Mouse (Mus musculus) limb, embryonic 11.5 days (tissue): ENCODE results near the gene Rnf212b. TPM values are rescaled to one million over a fixed set of nuclear protein-coding genes. Genes with fewer than 3 reads are reported as not detected.
A peak's percentile ranks its signal among the peaks of the same experiment; 100 is the strongest.

Source experiments
- ATAC-seq: fragments of 200-750 bp; cut with Nextera tagmentation; 2 replicates; pipeline ENCODE4 v1.8.0; 2017; ENCODE audit warnings: low read depth; ENCODE audit not compliant: insufficient number of reproducible peaks, low FRiP score, low TSS enrichment
- DNase-seq: peaks from one replicate; pipeline ENCODE4 v3.0.0-alpha.2; 2015; ENCODE audit warnings: low spot score
- H3K27ac ChIP-seq: fragments of 300-500 bp; sonication (generic); replicated peaks from 2 replicates; pipeline ENCODE4 v1.5.1; 2014; ENCODE audit warnings: low read depth, mild to moderate bottlenecking, low read length
- H3K27me3 ChIP-seq: fragments of 300-500 bp; sonication (generic); 2 replicates; pipeline ENCODE4 v1.6.1; 2014; ENCODE audit warnings: mild to moderate bottlenecking, low read length, mixed read lengths; ENCODE audit not compliant: control insufficient read depth, insufficient read depth
- H3K36me3 ChIP-seq: fragments of 300-500 bp; sonication (generic); 2 replicates; pipeline ENCODE4 v1.6.1; 2014; ENCODE audit warnings: mild to moderate bottlenecking, low read length, moderate library complexity, mixed read lengths; ENCODE audit not compliant: control insufficient read depth, insufficient read depth
- H3K4me1 ChIP-seq: fragments of 300-500 bp; sonication (generic); 2 replicates; pipeline ENCODE4 v1.6.1; 2014; ENCODE audit warnings: low read length, mixed read lengths; ENCODE audit not compliant: control insufficient read depth, insufficient read depth
- H3K4me2 ChIP-seq: fragments of 300-500 bp; sonication (generic); 2 replicates; pipeline ENCODE4 v1.6.1; 2014; ENCODE audit warnings: low read depth, mild to moderate bottlenecking, moderate library complexity; ENCODE audit not compliant: severe bottlenecking
- H3K4me3 ChIP-seq: fragments of 300-500 bp; sonication (generic); 2 replicates; pipeline ENCODE4 v1.5.1; 2014; ENCODE audit warnings: low read depth, low read length
- H3K9ac ChIP-seq: fragments of 300-500 bp; sonication (generic); 2 replicates; pipeline ENCODE4 v1.6.1; 2014; ENCODE audit warnings: mild to moderate bottlenecking, low read length
- H3K9me3 ChIP-seq: fragments of 300-500 bp; sonication (generic); 2 replicates; pipeline ENCODE4 v1.6.1; 2016; ENCODE audit warnings: low read length; ENCODE audit not compliant: control insufficient read depth
- WGBS: fragments of 180-500 bp; shearing (Covaris S2); extraction: QIAGEN DNeasy Blood & Tissue Kit; methylation state at CpG from one replicate; pipeline ENCODE4 v1.1.7; 2014; 5-methylcytosine and 5-hydroxymethylcytosine counted together
- polyA plus RNA-seq: library from polyadenylated mRNA; unstranded; fragments of >200 nt; fragmentation: Nextera tagmentation; extraction: Ambion mirVana; gene quantifications from 2 replicates; pipeline ENCODE4 v1.2.1, GENCODE M21; 2014

Gene Rnf212b
- polyA plus RNA-seq, 1 experiment from 2014 or later, result not detected

DNA sequence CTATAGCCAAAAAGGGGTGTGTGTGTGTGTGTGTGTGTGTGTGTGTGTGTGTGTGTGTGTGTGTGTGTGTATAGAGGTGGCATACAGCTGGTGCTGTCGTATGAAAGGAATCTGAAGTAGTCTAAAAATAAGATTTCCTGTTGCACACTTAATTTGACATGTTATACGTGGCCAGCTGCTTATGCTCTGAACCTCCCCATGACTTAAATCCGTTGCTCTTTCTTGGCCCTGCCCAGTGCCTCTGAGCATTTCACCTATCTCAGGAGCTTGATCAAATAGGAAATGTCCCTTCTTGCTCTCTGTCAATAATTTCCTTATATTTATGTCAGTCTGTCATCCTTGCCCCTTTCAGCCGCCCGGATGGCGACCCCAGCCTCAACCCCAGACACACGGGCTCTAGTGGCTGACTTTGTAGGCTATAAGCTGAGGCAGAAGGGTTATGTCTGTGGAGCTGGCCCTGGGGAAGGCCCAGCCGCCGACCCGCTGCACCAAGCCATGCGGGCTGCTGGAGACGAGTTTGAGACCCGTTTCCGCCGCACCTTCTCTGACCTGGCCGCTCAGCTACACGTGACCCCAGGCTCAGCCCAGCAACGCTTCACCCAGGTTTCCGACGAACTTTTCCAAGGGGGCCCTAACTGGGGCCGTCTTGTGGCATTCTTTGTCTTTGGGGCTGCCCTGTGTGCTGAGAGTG is 70.2 kb downstream of the Rnf212b start:
- 19% methylated on average over 21 of the region's 21 CpGs for WGBS
- Histone ChIP-seq H3K36me3 (no peaks in the 10 kb centered on the region), H3K4me2 (peak overlapping the region; percentile 66), H3K9me3 (no peaks in the 10 kb centered on the region), H3K4me3 (peak overlapping the region; percentile 38), H3K4me1 (peaks cover 9% of the 10 kb centered on the region), H3K9ac (peak overlapping the region; percentile 53), H3K27me3 (no peaks in the 10 kb centered on the region), H3K27ac (peak overlapping the region; percentile 72)
- ATAC-seq (0 out of 2 replicates have a peak, but pooled peaks have one; percentile 4), DNase-seq (no peak)

DNA sequence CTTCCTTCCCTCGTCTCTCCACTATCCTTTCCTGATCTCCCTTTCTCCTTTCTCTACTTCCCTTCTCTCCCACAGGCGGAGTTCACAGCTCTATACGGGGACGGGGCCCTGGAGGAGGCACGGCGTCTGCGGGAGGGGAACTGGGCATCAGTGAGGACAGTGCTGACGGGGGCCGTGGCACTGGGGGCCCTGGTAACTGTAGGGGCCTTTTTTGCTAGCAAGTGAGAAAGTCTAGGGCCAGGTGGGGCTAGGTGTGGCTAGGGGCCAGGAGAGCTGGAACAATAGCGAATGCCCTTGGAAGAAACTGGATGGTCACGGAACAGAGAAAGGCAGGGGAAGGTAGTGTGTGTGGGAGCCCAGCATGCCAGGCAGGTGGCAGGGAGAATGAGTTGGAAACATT is 71.4 kb downstream of the Rnf212b start:
- no peaks in the 10 kb centered on the region for H3K27me3 ChIP-seq
- no peak overlapping the region for H3K9ac ChIP-seq
- H3K4me2 ChIP-seq, result no peak overlapping the region
- 93% methylated on average over 11 of the region's 11 CpGs for WGBS
- no peak overlapping the region for H3K4me3 ChIP-seq
- peaks cover 9% of the 10 kb centered on the region for H3K4me1 ChIP-seq
- ATAC-seq, result no peak
- H3K27ac ChIP-seq, result no peak overlapping the region
- no peak for DNase-seq
- H3K36me3 ChIP-seq, result no peaks in the 10 kb centered on the region
- H3K9me3 ChIP-seq, result no peaks in the 10 kb centered on the region

- H3K9ac ChIP-seq, result no peak within 1 kb of the TSS
- 92% methylated on average over 3 of the region's 3 CpGs for WGBS
- DNase-seq, result no peak
Observed at GRCm38 (mm10) chr14:54892200-54892599, 78.3 kb downstream of the Rnf212b start, which contains the start of gene Pabpn1. Gene Pabpn1, plus strand, starts transcription at chr14:54892500.

GRCm38 (mm10) chr14:54893651-54894181 is 79.8 kb downstream of the Rnf212b start:
- H3K9ac ChIP-seq, result peak overlapping the region; percentile 99
- no peaks in the 10 kb centered on the region for H3K9me3 ChIP-seq
- peak overlapping the region; percentile 91; the same call in 1 of the 2 replicates for H3K27ac ChIP-seq
- WGBS, result under 1% methylated on average over 38 of the region's 38 CpGs
- peak overlapping the region; percentile 24; the same call in 1 of the 2 replicates for H3K4me2 ChIP-seq
- peak overlapping the region; percentile 97 for H3K4me3 ChIP-seq
- H3K36me3 ChIP-seq, result peaks cover 18% of the 10 kb centered on the region
- DNase-seq (peak; percentile 96), ATAC-seq (peak; percentile 99)
- H3K27me3 ChIP-seq, result no peaks in the 10 kb centered on the region
- H3K4me1 ChIP-seq, result peaks cover 3% of the 10 kb centered on the region

More at GRCm38 (mm10) chr14:54892200-54892599, 78.3 kb downstream of the Rnf212b start, which contains the start of gene Pabpn1:
- no peak for ATAC-seq
- peaks cover 3% of the 10 kb centered on the region for H3K4me1 ChIP-seq
- no peak within 1 kb of the TSS for H3K27ac ChIP-seq
- no peaks in the 10 kb centered on the region for H3K9me3 ChIP-seq
- no peaks in the 10 kb centered on the region for H3K27me3 ChIP-seq
- peak within 1 kb of the TSS; percentile 97 for H3K4me3 ChIP-seq
- H3K4me2 ChIP-seq, result peak within 1 kb of the TSS; percentile 24; the same call in 1 of the 2 replicates
- H3K36me3 ChIP-seq, result peaks cover 12% of the 10 kb centered on the region

DNA sequence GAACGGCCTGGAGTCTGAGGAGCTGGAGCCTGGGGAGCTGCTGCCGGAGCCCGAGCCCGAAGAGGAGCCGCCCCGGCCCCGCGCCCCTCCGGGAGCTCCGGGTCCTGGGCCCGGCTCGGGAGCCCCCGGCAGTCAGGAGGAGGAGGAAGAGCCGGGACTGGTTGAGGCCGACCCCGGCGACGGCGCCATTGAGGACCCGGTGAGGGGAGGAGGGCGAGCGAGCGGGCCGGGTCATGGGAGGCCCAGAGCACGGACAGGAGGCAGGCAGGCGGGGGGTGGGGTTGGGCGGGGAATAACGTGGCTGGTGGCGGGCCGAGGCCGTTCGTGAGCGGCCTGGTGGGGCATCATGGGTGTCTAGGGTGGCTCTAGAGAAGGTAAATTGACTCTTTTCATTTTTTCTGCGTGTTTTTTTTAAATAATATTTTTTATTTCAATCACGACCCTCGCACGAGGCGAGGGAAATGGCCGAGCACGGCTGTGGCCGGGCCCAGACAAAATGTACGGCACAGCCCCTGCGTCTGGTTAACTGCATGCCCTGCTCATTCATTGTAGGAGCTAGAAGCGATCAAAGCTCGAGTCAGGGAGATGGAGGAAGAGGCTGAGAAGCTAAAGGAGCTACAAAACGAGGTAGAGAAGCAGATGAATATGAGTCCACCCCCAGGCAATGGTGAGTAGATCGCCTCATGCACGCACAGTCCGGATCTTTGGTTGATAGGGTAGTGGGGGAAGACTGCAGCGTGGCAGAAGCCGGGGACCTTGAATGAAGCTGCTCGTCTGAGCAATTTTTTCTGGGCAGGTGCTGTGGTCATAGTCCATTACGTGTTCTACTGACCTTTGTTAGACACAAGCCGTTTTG is 80.6 kb downstream of the Rnf212b start:
- no peaks in the 10 kb centered on the region for H3K9me3 ChIP-seq
- H3K27me3 ChIP-seq, result no peaks in the 10 kb centered on the region
- H3K36me3 ChIP-seq, result peaks cover 18% of the 10 kb centered on the region
- peak overlapping the region; percentile 97 for H3K4me3 ChIP-seq
- peaks cover 3% of the 10 kb centered on the region for H3K4me1 ChIP-seq
- peak overlapping the region; percentile 99 for H3K9ac ChIP-seq
- WGBS, result under 1% methylated on average over 52 of the region's 54 CpGs
- DNase-seq, result peak; percentile 72
- peak overlapping the region; percentile 70 for H3K4me2 ChIP-seq
- peak; percentile 27 for ATAC-seq
- peak overlapping the region; percentile 91 for H3K27ac ChIP-seq

DNA sequence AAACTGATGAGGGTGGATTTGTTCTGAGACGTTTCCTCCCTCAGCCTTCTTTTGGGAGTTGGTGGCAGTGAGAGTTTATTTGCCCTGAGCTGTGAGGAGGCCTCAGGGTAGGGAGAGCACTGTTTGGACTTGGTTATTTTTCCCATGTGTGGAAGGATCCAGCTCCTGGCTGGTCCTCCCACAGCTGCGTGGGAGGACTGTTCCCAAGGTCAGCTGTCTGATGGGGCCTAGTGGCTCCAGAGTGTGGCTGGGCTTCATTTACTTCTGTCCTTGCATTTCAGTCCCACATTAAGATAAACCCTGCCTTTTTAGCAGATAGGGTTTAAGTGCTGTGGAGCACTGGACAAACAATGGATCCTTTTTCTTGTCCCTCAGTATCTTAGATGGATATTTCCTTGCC is 83.5 kb downstream of the Rnf212b start:
- H3K4me1 ChIP-seq, result peaks cover 3% of the 10 kb centered on the region
- H3K4me2 ChIP-seq, result no peak overlapping the region
- no peak for ATAC-seq
- H3K9me3 ChIP-seq, result no peaks in the 10 kb centered on the region
- DNase-seq, result no peak
- H3K9ac ChIP-seq, result no peak overlapping the region
- H3K27me3 ChIP-seq, result no peaks in the 10 kb centered on the region
- no peak overlapping the region for H3K27ac ChIP-seq
- WGBS, result 83% methylated on average over 2 of the region's 2 CpGs
- peaks cover 18% of the 10 kb centered on the region for H3K36me3 ChIP-seq
- H3K4me3 ChIP-seq, result no peak overlapping the region

DNA sequence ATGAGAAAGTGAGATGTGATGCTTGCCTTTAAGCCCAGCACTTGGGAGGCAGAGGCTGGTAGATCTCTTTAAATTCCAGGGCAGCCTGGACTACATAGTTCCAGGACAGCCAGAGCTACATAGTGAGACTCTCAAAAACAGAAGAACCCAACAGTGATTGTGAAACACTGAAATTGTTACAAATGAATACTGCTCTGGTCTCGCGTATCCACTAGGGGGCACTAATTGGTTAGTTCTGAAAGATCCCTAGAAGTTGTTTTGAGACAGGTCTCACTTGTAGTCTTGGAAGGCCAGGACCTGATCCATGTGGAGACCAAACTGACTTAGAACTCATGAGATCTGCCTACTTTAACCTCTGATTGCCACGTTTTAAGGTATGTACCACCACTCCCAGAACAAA is 86.4 kb downstream of the Rnf212b start:
- peaks cover 18% of the 10 kb centered on the region for H3K36me3 ChIP-seq
- 2% methylated on average over 3 of the region's 3 CpGs for WGBS
- ATAC-seq, result peak; percentile 36; the same call in 1 of the 2 replicates

DNA sequence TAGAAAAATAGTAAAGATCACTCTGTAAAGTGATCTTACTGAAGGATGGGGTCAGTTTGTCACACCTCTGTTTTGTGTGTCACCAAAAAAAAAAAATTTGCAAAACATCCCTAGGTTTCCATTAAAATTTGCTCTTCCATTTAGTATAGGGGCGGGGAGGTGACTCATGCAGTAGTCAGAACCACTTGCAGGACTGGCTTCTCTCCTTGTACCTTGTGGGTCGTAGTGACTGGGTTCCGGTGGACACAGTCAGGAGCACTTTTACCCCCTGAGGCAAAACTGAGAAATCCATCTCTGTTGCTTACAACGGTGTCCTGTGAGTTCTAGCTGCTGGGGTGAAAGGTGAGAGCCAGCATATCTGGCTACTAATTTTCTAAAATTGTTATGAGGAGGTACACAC is 89.7 kb downstream of the Rnf212b start:
- 92% methylated on average over 4 of the region's 4 CpGs for WGBS
- no peak overlapping the region for H3K9ac ChIP-seq
- no peaks in the 10 kb centered on the region for H3K9me3 ChIP-seq
- no peak overlapping the region for H3K27ac ChIP-seq
- no peak overlapping the region for H3K4me3 ChIP-seq
- no peak overlapping the region for H3K4me2 ChIP-seq
- H3K36me3 ChIP-seq, result peaks cover 8% of the 10 kb centered on the region; the same call in 1 of the 2 replicates
- DNase-seq, result no peak
- H3K4me1 ChIP-seq, result no peaks in the 10 kb centered on the region
- no peak for ATAC-seq
- H3K27me3 ChIP-seq, result no peaks in the 10 kb centered on the region

More for the DNA sequence above, 86.4 kb downstream of the Rnf212b start:
- Histone ChIP-seq H3K4me3 (no peak overlapping the region), H3K4me2 (no peak overlapping the region), H3K4me1 (no peaks in the 10 kb centered on the region; the same call in 1 of the 2 replicates), H3K27me3 (no peaks in the 10 kb centered on the region), H3K9ac (no peak overlapping the region), H3K9me3 (no peaks in the 10 kb centered on the region), H3K27ac (no peak overlapping the region)
- DNase-seq, result peak; percentile 80
